Mouse (Mus musculus): ENCODE data around the gene Col9a2.

Gene Col9a2

DNA sequence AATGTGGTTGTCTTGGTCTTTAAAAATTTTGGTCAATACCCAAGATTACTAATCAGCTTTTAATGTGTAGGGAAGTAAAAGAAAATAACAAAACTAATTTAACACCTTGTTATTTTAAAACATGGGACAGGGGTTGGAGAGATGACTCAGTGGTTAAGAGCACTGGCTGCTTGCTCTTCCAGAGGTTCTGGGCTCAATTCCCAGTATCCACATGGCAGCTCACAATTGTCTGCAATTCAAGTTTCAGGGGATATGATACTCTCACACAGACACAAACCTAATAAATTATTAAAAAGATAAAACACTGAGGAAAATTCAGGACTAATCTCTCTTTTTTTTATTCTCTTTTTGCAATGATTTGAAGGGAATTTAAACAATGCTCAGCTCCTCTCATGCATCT is 45.3 kb downstream of the Col9a2 start:
- DNase-seq (ENCODE audit: low read depth) = no peak

- peak; percentile 56 for DNase-seq (ENCODE audit: low read depth)
These were observed 49.5 kb downstream of the Col9a2 start for GRCm38 (mm10) chr4:121088696-121089095.

- DNase-seq (ENCODE audit: low read depth) = no peak
These were observed 51.0 kb downstream of the Col9a2 start for GRCm38 (mm10) chr4:121090211-121090610.

- peak; percentile 67 for DNase-seq (ENCODE audit: low read depth)
These were observed 58.6 kb downstream of the Col9a2 start, which contains the start of gene Zmpste24 for GRCm38 (mm10) chr4:121097650-121098378. Gene Zmpste24 (minus strand): TSS chr4:121098241.

DNA sequence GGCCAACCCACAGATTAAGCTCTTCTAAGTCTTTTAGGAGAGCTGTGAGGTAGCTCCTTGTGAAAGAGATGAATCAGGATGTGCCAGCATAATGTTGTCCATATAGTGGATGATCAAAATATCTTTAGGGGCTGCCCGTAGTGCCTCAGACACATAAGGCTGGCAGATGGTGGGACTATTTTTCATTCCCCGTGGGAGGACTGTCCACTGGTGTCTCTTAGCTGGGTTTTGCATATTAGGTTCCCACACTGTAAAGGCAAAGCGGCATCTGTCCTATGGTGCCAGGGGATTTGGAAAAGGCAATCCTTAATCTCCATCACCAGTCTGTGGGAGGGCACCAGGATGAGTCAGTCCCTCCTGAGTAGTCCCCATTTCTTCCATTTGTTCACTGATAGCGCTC is 64.1 kb downstream of the Col9a2 start:
- DNase-seq (ENCODE audit: low read depth) = no peak

Data from fibroblast of lung, adult 2 months (primary cell).